Mouse (Mus musculus): ENCODE measurements around the gene Grid1.

The Grid1 gene

DNA sequence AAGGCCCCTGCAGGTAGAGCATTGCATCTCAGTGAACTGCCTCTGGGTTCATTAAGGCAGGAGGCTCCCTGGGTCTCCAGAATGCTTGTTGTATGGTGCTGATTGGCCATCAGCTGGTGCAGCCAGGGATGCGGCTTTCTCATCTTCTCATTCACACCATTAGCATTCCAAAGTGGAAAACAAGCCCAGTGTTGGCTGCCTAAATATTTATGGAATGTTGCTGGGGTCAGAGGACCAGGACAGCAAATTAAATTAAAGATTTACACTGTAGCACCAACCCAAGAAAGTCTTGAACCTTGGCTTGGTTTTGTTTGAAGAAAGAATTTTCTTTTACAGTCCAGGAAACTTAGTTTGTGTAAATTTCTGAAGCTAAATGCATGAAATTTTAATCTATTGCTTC is 97.2 kb downstream of the Grid1 start:
- no peak for DNase-seq (ENCODE audit: low read depth)

- DNase-seq (ENCODE audit: low read depth), result no peak
Measured at GRCm38 (mm10) chr14:34919221-34919620, 99.3 kb downstream of the Grid1 start.

- DNase-seq (ENCODE audit: low read depth), result no peak
Measured at GRCm38 (mm10) chr14:34921265-34921664, 101.4 kb downstream of the Grid1 start.

DNA sequence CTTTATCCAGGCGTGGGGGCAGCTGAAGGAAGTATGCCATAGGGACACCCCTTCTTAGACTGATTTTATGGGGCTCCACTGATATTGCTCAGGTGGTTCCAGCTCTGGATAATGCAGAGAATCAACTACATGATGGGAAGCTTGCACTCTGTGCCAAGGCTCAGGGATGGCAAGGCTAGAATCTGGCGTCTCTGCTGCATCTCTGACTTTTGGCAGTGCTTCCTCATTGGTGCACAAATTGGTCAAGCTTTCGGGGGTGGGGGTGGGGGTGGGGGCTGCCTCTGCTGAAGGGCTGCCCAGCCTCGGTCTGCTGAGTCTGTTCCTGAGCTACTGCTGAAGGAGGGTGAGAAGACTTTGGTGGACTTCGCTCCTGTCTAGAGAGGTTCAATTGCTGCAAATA is 105.1 kb downstream of the Grid1 start:
- no peak for DNase-seq (ENCODE audit: low read depth)

DNA sequence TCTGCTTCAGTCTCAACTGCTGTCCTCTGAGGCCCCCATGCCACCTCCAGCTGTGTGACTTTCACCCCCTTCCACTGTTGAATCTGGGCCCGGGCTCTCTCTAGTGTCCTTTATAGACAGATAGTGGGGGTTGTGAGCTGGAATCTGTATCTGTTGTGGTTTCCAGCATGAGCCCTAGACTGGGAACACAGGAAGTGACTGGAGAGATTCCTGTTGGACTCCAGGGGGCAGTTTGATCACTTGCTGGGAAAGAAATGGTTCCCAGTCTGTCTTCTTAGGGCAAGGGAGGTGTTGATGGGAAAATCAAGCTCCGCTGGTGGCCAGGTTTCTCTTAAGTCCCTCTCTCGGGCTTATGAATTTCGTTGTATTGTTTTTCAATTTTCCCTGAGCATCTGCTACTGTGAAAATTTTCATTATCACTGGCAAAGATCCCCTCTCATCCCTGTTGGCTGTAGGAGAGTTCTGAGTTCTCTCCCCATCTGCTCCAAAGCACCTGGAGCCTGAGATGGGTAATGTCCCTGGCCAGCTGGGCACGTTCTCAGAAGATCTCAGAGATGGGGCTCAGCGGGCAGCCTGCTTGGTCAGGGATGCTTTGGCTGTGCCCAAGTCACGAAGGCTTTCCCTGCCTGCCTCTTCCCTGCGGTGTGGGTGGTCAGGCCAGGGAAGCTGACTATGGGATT is 110.3 kb downstream of the Grid1 start:
- no peak for DNase-seq (ENCODE audit: low read depth)

DNA sequence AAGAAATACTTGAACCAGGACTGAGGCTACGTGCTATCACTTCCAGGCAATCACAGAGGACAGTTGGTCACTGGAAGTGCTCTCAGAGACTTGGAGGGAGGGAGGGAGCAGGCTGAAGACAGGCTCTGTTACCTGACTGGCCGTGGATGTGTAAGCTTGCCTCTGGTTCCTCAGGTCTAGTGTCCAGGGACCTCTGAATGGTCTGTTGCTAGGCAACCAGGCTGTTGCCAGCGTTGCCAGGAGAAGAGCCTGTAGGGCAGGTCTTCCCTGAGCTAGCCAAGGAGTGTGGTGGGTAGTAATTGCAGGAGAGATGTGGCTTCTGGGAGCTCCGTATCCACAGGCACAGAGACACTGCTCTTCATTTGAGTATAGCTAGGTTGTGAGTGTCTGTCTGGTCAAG is 113.3 kb downstream of the Grid1 start:
- DNase-seq (ENCODE audit: low read depth), result no peak

DNA sequence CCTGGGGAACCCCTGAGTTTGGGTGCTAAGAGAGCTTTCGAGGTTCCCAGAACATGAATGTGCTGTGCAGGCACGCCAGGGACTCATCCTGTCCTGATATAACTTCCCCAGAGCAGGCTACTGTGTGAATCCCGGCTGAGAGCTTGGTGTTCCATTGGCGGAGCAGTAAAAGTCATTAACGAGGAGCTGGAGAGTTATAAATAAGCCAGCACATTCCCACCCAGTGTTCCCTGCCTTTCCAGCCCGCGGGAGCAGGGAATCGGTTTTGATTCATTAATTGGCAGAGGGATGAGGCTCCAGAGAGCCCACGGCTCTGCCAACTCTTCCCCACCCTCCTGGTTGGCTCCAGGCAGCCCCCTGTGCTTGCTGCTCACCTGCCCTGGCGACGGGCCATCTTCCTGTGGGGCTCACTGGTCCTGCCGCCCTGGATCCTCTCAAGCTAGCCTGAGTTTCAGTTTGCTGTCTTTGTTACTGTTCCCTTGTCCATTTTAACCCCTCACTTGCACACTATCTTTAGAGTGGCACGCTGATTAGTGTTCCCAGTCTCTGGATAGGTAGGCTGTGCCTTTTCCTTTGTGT is 116.4 kb downstream of the Grid1 start:
- no peak for DNase-seq (ENCODE audit: low read depth)

DNA sequence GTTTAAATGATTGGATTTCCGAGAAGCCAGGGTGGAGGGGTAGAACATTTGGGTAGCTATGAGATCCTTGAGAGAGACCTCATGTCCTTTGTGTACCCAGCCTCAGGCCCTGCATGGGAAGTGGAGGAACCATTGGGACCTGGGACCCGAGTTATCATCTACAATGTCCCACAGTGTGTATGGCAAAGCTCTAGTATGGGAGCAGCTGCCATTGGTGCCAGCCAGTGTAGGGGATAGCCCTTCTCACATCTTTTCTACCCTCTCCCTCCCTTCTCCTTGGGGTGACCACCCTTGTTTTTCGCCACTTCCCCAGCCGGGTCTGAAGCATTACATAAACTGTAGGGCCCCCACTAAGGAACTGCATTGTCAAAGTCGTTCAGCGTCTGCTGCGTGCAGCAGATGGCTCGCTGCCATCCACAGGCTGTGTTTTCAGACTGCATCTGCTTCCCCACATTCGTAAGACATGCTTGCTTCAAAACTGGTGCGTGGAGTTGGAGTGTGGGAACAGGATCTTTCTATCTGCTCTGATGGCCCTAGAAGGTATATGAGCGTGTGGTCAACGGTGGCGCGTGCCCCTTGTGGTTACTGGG is 124.6 kb downstream of the Grid1 start:
- DNase-seq (ENCODE audit: low read depth), result no peak

- no peak for DNase-seq (ENCODE audit: low read depth)
Measured at GRCm38 (mm10) chr14:34945471-34946313, 125.8 kb downstream of the Grid1 start.

DNA sequence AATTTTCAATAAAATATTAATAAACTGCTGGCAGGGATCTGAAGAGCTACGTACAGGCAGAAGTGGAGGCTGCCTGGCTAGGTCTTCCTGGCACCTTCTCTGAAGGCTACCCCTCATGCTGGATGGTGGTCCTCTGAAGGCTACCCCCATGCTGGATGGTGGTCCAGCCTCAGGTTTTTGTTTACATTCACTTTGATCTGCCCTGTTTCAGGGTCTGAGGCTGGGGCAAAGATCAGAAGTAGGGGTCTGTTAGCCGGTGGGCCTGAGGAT is 126.3 kb downstream of the Grid1 start:
- DNase-seq (ENCODE audit: low read depth), result no peak

GRCm38 (mm10) chr14:34948249-34948648 is 128.3 kb downstream of the Grid1 start:
- DNase-seq (ENCODE audit: low read depth), result no peak

- no peak for DNase-seq (ENCODE audit: low read depth)
Measured at GRCm38 (mm10) chr14:34952311-34952710, 132.4 kb downstream of the Grid1 start.

- DNase-seq (ENCODE audit: low read depth), result no peak
Measured at GRCm38 (mm10) chr14:34953566-34953965, 133.7 kb downstream of the Grid1 start.

- DNase-seq (ENCODE audit: low read depth), result no peak
Measured at GRCm38 (mm10) chr14:34955689-34956088, 135.8 kb downstream of the Grid1 start.

GRCm38 (mm10) chr14:34960227-34960626 is 140.3 kb downstream of the Grid1 start:
- no peak for DNase-seq (ENCODE audit: low read depth)

- no peak for DNase-seq (ENCODE audit: low read depth)
Measured at GRCm38 (mm10) chr14:34963616-34964168, 143.8 kb downstream of the Grid1 start.

DNA sequence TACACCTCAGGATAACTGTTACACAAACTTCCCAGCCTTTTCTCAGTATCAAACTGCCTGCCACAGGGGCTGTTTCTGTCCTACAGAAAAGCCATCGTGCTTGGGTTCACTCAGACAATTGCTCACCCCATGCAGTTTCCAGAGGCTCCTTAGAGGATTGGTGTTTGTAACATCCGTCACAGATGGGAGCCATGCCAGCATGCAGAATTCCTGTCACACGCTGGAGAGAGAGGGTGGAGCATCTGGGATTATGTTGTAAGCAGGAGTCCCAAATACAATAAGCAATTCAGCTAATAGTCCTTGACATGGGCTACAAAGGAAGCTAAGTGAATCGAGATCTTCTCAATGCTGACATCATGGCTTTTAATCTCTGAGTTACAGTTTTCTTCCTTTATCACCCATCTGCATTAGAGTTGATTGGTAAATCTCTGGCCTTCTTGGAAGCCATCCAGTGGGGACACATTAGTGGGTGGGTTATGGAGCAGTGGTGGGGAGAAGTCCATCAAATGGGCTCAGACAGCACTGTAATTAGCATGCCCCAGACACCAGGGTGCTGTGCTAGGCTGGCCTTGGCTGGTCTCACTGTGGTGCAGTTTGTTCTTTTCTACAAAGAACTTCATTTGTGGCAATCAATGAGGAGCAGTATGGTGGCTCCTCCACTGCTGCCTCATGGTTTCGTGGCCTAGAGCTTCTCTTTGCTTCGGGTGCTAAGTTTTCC is 149.4 kb downstream of the Grid1 start:
- no peak for DNase-seq (ENCODE audit: low read depth)

GRCm38 (mm10) chr14:34972930-34973329 is 153.0 kb downstream of the Grid1 start:
- no peak for DNase-seq (ENCODE audit: low read depth)

- DNase-seq (ENCODE audit: low read depth), result no peak
Measured at GRCm38 (mm10) chr14:34980756-34981155, 160.8 kb downstream of the Grid1 start.

DNA sequence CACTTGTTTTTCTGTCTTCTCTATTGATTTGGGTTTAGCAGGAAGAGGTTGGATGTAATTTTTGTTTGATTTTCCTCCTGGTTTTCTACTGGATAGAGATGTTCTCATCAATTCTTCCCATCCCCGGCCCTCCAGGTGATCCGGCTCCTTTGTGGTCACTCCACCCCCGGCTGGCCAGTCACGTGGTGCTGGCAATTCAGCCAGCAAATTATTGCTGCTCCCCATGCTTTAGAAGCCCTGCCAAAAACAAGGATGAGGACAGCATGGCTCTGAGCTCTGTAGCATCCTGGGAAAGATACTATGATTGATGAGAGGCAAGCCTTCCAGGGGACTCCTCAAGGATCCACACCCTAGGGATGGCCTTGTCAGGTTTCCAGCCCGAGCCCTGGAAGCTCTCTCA is 169.2 kb downstream of the Grid1 start:
- DNase-seq (ENCODE audit: low read depth), result no peak

- DNase-seq (ENCODE audit: low read depth), result no peak
Measured at GRCm38 (mm10) chr14:35006736-35007135, 186.8 kb downstream of the Grid1 start.

DNA sequence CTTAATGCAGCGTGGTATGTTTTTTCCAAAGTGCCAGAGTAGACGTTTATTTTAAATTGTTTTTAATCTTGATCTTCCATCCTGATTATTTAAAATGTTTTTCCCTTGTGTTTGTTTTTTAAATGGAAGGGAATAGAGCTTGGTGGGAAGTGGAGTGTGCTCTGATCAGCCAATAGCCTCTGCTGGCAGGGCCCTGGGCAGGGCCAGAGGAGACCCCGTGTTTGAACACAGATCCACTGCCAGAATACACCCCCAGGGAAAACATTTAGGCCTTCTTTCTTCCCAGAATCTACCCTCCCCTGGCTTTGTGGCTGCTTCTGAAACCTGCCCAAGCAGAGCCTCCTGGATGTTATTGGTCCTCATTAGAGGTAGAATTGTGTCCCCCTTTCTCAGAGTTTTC is 188.8 kb downstream of the Grid1 start:
- DNase-seq (ENCODE audit: low read depth), result no peak

All from induced T-regulatory cell, adult 2 months (primary cell).